ENCODE assay signal across 15 mouse cellular contexts in the genomic region with DNA sequence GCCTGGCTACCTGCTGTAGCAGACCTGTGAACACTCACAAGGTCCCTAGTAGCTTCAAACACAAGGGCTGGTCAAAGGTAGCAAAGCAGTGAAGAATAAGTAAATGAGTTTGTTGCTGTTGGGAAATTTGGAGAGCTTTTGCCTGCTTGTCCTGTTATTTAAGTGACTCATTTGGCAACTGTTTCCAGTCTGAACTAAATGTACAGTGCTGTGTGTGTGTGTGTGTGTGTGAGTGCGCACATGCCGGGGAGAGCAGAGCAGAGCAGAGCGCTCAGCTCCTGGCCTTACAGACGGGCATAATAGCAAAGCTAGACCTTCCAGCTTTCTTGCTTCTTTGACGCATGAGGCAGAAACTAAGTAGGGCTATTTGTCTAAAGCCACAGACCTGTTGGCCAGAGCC. TPM values are rescaled to one million over a fixed set of nuclear protein-coding genes. Genes with fewer than 3 reads are reported as not detected.
DNase-seq lines count a peak whose midpoint lies in the region; ATAC-seq and TF ChIP-seq lines count a peak whose summit lies in the region.
"Had no signal": no experiment of that assay in that cellular context is flagged by ENCODE, and none has a peak within 500 bp of the region (broad histone marks: within the 10 kb centered on the region; RNA-seq: fewer than 3 reads in every experiment).

No protein-coding gene starts in this region.

- no peak for ATAC-seq in erythroid progenitor cell, adult 5-6 weeks (replicated peaks; ENCODE audit: low FRiP score, poor library complexity, severe bottlenecking)
- ATAC-seq: forebrain, embryonic 13.5 days; inflammation-experienced regulatory T-cells, adult 6 months; midbrain, embryonic 15.5 days had no signal

- peak; percentile 62 for DNase-seq in adrenal gland, adult 2 months
- DNase-seq in adrenal gland, adult 8-10 months: no peak
- peak; percentile 37 to 72 for DNase-seq in layer of hippocampus, adult 18-20 months (ENCODE audit: low spot score in 2 of 2)
- no peak for DNase-seq in layer of hippocampus, adult 9-10 months (ENCODE audit: low spot score)
- peak; percentile 35 for DNase-seq in Muller cell, postnatal 12 days (ENCODE audit: inconsistent ontology term)
- peak; percentile 44 to 55 for DNase-seq in layer of hippocampus, adult 2 months (ENCODE audit: low spot score in 2 of 2)
- no peak for DNase-seq in retina, embryonic 14.5 days (ENCODE audit: low spot score)
- DNase-seq: cerebellum, adult 18-20 months; liver; spleen, adult 18-20 months; thymus, adult 2 months had no signal

- TF ChIP-seq CTCF in layer of hippocampus, adult 2 months (conservative IDR thresholded peaks at IDR 0.05): no peak

- H3K27ac ChIP-seq in layer of hippocampus, adult 2 months: no peak overlapping the region
- H3K27ac ChIP-seq: forebrain, embryonic 13.5 days; midbrain, embryonic 15.5 days had no signal

- H3K4me3 ChIP-seq in layer of hippocampus, adult 2 months: no peak overlapping the region
- H3K4me3 ChIP-seq: forebrain, embryonic 13.5 days; midbrain, embryonic 15.5 days had no signal

RNA-seq across cellular contexts. Expression of gene Glis1, which starts 1.7 kb away (rescaled TPM):
- 1 to 10 TPM in 1 of 2 experiments, under 1 TPM in 1; 0.26 to 1.5 TPM for total RNA-seq in adrenal gland, adult 2 months (2021)
- 0.76 and 1.1 TPM in 2 replicates for polyA plus RNA-seq in adrenal gland, adult 2 months (2012; rRNA removed)
- total RNA-seq in adrenal gland, adult 8-10 months (2022): 1 to 10 TPM in 1 of 4 experiments, under 1 TPM in 3; 0.32 to 2.6 (median 0.79) TPM
- 1 to 10 TPM; 2.1 to 2.4 TPM for total RNA-seq in layer of hippocampus, adult 18-20 months (2021)
- 1 to 10 TPM in 1 of 2 experiments, under 1 TPM in 1; 0.64 to 2.5 TPM for total RNA-seq in layer of hippocampus, adult 2 months (2021)
- total RNA-seq in erythroid progenitor cell, adult 5-6 weeks (2015; ENCODE audit: low replicate concordance): not detected in 2 replicates
- total RNA-seq in erythroid progenitor cell, adult 5-6 weeks (2017; ENCODE audit: low replicate concordance): 0.13 TPM in 1 of 2 replicates, not detected in the other

Comparison
In these comparisons a context has a peak if more than half of its experiments do, and no peak if none do; other contexts are left out.
1. DNase-seq: peak in adrenal gland, adult 2 months (single experiment), layer of hippocampus, adult 18-20 months (2 of 2), Muller cell, postnatal 12 days (single experiment) and layer of hippocampus, adult 2 months (2 of 2); none in adrenal gland, adult 8-10 months (single experiment), layer of hippocampus, adult 9-10 months (single experiment) and retina, embryonic 14.5 days (single experiment).